Mouse (Mus musculus): ENCODE measurements around the gene Ccnd2. TPM values are rescaled to one million over a fixed set of nuclear protein-coding genes. Genes with fewer than 3 reads are reported as not detected.

Ccnd2 gene
- total and polyA plus RNA-seq, 3 experiments, result 42.4 to 255 (median 146) TPM

- in situ Hi-C loops (cut with MboI; ENCODE audit: low pct_ligation_motif_present, low pct_unique_long_range_greater_than_20kb, low sequenced_read_pairs), result loop anchor here (25.0 kb wide), 1 partner anchor 328 kb away; no protein-coding TSS in a partner anchor
- dilution Hi-C loops (cut with MboI; ENCODE audit: extremely low pct_ligation_motif_present, extremely low pct_unique_long_range_greater_than_20kb, low sequenced_read_pairs), result no loop called here
These were observed 37.1 kb downstream of the Ccnd2 start for GRCm38 (mm10) chr6:127114753-127115456.

GRCm38 (mm10) chr6:127109402-127109930 is 42.5 kb downstream of the Ccnd2 start, which contains the start of gene Tigar:
TSS of gene Tigar (minus strand) at chr6:127109557.
- TF ChIP-seq ZMIZ1 (IDR thresholded peaks at IDR 0.05; ENCODE audit: low read depth, low read length) (peak; percentile 81; the same call in 1 of the 2 replicates), NRF1 (IDR thresholded peaks at IDR 0.05; ENCODE audit: low read depth, low read length) (peak; percentile 91), TBP (conservative IDR thresholded peaks at IDR 0.05; ENCODE audit: low read depth, low read length) (peak; percentile 76), NELFE (IDR thresholded peaks at IDR 0.05; ENCODE audit: low read depth, low read length) (peak; percentile 93), ELF1 (IDR thresholded peaks at IDR 0.05; ENCODE audit: low read depth, low read length) (peak; percentile 86), MXI1 (IDR thresholded peaks at IDR 0.05; ENCODE audit: low read depth, low read length) (peak; percentile 94), MAZ (IDR thresholded peaks at IDR 0.05; ENCODE audit: low read depth, low read length) (peak; percentile 54; the same call in 1 of the 2 replicates), TCF12 (IDR thresholded peaks at IDR 0.05; ENCODE audit: low read depth, low read length) (peak; percentile 75; the same call in 1 of the 2 replicates), BHLHE40 (IDR thresholded peaks at IDR 0.05; ENCODE audit: low read depth, low read length) (peak; percentile 49; the same call in 1 of the 2 replicates), POLR2A (IDR thresholded peaks at IDR 0.05; ENCODE audit: low read depth, low read length) (peak; percentile 99), POLR2AphosphoS2 (IDR thresholded peaks at IDR 0.05; ENCODE audit: low read depth, low read length) (0 out of 2 replicates have a peak, but pooled peaks have one; percentile 50), SMC3 (IDR thresholded peaks at IDR 0.05; ENCODE audit: low read depth, low read length) (no peak), EP300 (IDR thresholded peaks at IDR 0.05; ENCODE audit: low read length) (no peak), CHD1 (IDR thresholded peaks at IDR 0.05; ENCODE audit: low read depth, low read length) (no peak), HCFC1 (IDR thresholded peaks at IDR 0.05; ENCODE audit: low read depth, low read length) (peak; percentile 47), SIN3A (IDR thresholded peaks at IDR 0.05; ENCODE audit: low read length) (peak; percentile 69), E2F4 (IDR thresholded peaks at IDR 0.05; ENCODE audit: insufficient replicate concordance, low read depth, low read length) (0 out of 2 replicates have a peak, but pooled peaks have one; percentile 66), ZC3H11A (IDR thresholded peaks at IDR 0.05; ENCODE audit: low read depth, low read length) (no peak), PAX5 (IDR thresholded peaks at IDR 0.05; ENCODE audit: low read length) (no peak), USF1 (IDR thresholded peaks at IDR 0.05; ENCODE audit: low read depth, low read length) (no peak), ZNF384 (IDR thresholded peaks at IDR 0.05; ENCODE audit: low read depth, low read length) (no peak)
- peak; percentile 97 for DNase-seq (ENCODE audit: extremely low read depth)
- dilution Hi-C loops (cut with MboI; ENCODE audit: extremely low pct_ligation_motif_present, extremely low pct_unique_long_range_greater_than_20kb, low sequenced_read_pairs), result no loop called here
- Histone ChIP-seq H3K4me3 (replicated peaks in 1 of 3; ENCODE audit: low read depth in 2 of 3, low read length in 2 of 3, poor library complexity in 1 of 3) (peak within 1 kb of the TSS; percentile 68 to 86 (median 77)), H3K4me2 (ENCODE audit: insufficient read depth, low read depth, poor library complexity, severe bottlenecking) (peak within 1 kb of the TSS; percentile 97), H3K9me3 (replicated peaks; ENCODE audit: low read length) (no peaks in the 10 kb centered on the region), H3K36me3 (replicated peaks in 1 of 2; ENCODE audit: control insufficient read depth in 1 of 2, insufficient read depth in 1 of 2, low read length in 1 of 2) (peaks cover 5 to 11% of the 10 kb centered on the region in 2 experiments), H3K27ac (ENCODE audit: insufficient read depth, low read depth) (no peak within 1 kb of the TSS), H3K79me2 (replicated peaks; ENCODE audit: control insufficient read depth, extremely low read depth, insufficient read depth, poor library complexity, severe bottlenecking) (peaks cover 15% of the 10 kb centered on the region), H3K27me3 (replicated peaks) (peaks cover 15% of the 10 kb centered on the region), H3K4me1 (ENCODE audit: control insufficient read depth in 1 of 2, insufficient read depth in 2 of 2) (peaks cover 0 to 29% of the 10 kb centered on the region in 2 experiments; a peak in 2 of 4 replicates), H3K9ac (ENCODE audit: insufficient read depth, low read depth) (peak within 1 kb of the TSS; percentile 85)
- in situ Hi-C loops (cut with MboI; ENCODE audit: low pct_ligation_motif_present, low pct_unique_long_range_greater_than_20kb, low sequenced_read_pairs), result loop anchor here (10.0 to 25.0 kb wide), 2 partner anchors 145 to 322 kb away; no protein-coding TSS in a partner anchor

More at GRCm38 (mm10) chr6:127114753-127115456, 37.1 kb downstream of the Ccnd2 start:
- peaks cover 0 to 3% of the 10 kb centered on the region in 2 experiments; a peak in 2 of 4 replicates for H3K4me1 ChIP-seq (ENCODE audit: control insufficient read depth in 1 of 2, insufficient read depth in 2 of 2)
- no peak overlapping the region for H3K27ac ChIP-seq (ENCODE audit: insufficient read depth, low read depth)
- H3K79me2 ChIP-seq (replicated peaks; ENCODE audit: control insufficient read depth, extremely low read depth, insufficient read depth, poor library complexity, severe bottlenecking), result no peaks in the 10 kb centered on the region; the same call in 1 of the 2 replicates
- H3K4me3 ChIP-seq (replicated peaks in 1 of 3; ENCODE audit: low read depth in 2 of 3, low read length in 2 of 3, poor library complexity in 1 of 3), result no peak overlapping the region
- no peak for TF ChIP-seq TBP (conservative IDR thresholded peaks at IDR 0.05; ENCODE audit: low read depth, low read length)
- no peak for TF ChIP-seq HCFC1 (IDR thresholded peaks at IDR 0.05; ENCODE audit: low read depth, low read length)
- peaks cover 33% of the 10 kb centered on the region for H3K27me3 ChIP-seq (replicated peaks)
- no peak for DNase-seq (ENCODE audit: extremely low read depth)
- H3K4me2 ChIP-seq (ENCODE audit: insufficient read depth, low read depth, poor library complexity, severe bottlenecking), result no peak overlapping the region
- no peaks in the 10 kb centered on the region for H3K9me3 ChIP-seq (replicated peaks; ENCODE audit: low read length)
- H3K9ac ChIP-seq (ENCODE audit: insufficient read depth, low read depth), result no peak overlapping the region
- H3K36me3 ChIP-seq (replicated peaks in 1 of 2; ENCODE audit: control insufficient read depth in 1 of 2, insufficient read depth in 1 of 2, low read length in 1 of 2), result no peaks in the 10 kb centered on the region

Data from CH12.LX (cell line).